Mouse (Mus musculus) activated CD4-positive, CD25-positive, alpha-beta regulatory T cell, adult 4 months (primary cell): ENCODE results near the gene Plch2. TPM values are rescaled to one million over a fixed set of nuclear protein-coding genes. Genes with fewer than 3 reads are reported as not detected.
"Not testable (repeated sequence)": the region's sequence is repeated elsewhere in the genome, so short reads cannot be mapped to it uniquely, and the experiment has no call there.

Experiments
- ATAC-seq: one replicate; pipeline ENCODE4 v1.8.0; 2017
- polyA plus RNA-seq, 2 experiments: library from polyadenylated mRNA; unstranded; fragments of 100-300 nt; shearing (Covaris generic); gene quantifications; one replicate each; pipeline ENCODE4 v1.2.1; 2017

The Plch2 gene
- polyA plus RNA-seq = not detected

DNA sequence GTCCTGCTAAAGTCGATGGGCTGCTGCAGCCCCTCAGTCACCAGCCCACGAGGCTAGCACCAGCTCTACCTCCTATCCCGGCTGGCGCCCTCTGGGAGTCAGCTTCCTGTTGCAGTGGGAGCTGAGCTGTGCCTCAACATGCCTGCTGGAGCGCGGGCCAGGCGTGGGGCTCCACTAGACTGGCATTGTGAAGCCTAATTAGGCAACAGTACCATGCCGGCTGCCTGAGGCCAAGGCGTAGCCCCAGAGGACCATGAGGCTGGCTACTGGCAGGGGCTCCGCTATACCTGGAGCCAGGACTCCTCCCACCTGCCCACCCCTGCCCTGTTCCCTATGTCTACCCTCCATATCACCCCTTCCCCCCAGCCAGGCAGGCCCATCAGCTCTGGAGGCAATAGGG is at the start of gene Plch2:
TSS of gene Plch2 (minus strand) at position 61 of the 400 bp plus-strand sequence.
- ATAC-seq = no peak

DNA sequence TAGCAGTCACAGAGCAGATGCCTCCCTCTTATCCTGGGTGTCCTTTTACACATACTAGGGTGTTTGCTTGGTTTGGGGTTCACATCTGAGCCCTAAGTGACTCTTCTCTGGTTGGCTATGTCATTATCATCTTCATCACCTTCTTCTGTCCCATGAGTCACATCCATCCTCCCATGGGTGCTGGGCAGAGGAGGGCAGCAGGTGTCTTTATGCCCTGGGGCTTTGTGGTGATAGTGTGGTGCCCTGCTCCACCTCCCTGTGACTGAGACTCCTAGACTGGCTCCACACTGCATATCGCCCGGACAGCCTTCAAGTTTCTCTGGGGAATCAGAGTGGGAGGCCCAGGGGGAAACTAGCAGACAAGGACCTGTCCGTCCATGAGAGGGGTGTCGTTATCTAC is 42.0 kb upstream of the Plch2 start:
- ATAC-seq = no peak

DNA sequence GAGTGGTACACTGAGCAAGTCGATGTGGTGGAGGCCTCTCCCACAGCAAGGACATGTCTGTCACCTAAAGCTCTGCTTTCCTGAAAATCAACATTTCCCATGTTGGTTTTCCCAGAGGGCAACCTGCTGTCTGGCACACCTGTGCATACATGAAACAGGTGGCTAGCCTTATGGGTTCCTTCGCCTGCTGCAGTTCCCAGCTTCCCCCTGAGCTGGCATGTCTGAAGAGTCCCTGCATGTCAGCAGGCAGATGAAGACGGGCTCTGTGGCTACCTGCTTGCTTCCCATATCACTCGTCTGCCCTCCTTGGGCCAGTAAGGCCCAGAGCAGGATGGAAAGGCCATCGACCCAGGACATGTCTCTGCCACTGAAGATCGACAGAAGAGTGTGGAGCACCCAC is 40.9 kb upstream of the Plch2 start:
- ATAC-seq = no peak

DNA sequence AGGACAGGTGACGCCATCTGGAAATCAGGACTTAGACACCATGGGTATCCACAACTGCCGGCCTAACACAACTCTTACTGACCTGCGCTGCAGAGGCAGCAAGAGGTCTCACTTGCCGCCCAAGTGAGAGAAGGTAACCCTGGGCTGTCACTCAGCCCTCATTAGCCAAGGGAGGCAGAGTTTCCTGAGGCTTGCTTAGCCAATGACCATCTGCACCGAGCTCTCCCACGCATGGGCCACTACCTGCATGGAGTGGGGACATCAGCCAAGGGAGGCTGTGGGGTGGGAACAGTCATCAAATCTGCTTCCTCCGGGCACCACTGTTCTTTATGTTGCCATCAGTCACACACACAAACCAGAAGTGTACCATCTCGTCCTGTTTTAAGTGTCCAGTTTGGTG is 39.4 kb upstream of the Plch2 start:
- ATAC-seq = no peak

DNA sequence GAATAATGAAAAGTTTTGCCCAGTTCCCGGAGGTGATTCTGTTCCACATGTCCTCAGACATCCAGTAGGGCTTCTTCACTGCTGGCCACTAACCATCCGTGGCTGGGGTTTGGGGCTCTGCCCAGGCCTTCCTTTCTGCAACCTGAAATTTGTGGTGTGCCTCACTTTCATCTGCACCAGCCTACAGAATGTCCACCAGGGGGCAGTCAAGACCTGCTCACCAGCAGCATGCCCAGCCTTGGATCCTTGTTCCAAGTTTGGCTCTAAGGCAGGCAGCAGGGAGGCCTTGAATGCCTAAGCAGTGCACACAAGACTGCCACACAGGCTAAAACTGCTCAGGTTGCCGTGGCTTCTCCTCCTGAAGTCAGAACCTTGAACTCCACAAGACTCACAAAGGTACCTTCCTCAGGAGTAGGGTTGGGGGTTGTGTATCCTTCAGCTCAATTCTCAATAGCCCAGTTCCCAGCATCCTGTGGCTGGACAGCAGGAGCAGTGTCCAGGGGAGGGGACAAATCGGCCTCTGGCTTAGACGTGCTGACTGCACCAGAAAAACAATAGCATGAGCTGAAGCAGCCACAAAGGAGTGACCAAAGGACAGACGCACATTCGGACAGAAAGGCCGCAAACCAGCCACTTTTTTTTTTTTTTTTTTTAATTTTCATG is 38.8 kb upstream of the Plch2 start:
- peak; percentile 68 for ATAC-seq

DNA sequence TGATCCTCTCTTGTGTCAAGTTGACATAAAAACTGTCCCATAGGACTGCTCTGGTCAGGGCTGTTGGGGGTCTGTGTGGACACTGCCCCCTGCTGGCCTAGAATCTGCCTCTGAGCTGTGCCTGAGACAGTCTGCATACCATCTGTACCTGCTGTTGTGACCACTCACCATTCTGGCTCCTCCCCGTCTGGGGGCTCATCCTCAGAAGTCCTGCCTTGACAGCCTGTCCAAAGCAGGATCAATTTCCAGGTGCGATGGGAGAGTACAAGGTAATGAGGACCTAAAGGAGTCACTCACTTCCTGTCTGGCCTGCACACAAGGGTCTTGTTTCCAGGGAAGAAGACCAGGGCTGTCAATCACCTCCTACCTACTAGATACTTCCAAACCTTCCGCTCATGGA is 38.0 kb upstream of the Plch2 start:
- ATAC-seq = no peak

DNA sequence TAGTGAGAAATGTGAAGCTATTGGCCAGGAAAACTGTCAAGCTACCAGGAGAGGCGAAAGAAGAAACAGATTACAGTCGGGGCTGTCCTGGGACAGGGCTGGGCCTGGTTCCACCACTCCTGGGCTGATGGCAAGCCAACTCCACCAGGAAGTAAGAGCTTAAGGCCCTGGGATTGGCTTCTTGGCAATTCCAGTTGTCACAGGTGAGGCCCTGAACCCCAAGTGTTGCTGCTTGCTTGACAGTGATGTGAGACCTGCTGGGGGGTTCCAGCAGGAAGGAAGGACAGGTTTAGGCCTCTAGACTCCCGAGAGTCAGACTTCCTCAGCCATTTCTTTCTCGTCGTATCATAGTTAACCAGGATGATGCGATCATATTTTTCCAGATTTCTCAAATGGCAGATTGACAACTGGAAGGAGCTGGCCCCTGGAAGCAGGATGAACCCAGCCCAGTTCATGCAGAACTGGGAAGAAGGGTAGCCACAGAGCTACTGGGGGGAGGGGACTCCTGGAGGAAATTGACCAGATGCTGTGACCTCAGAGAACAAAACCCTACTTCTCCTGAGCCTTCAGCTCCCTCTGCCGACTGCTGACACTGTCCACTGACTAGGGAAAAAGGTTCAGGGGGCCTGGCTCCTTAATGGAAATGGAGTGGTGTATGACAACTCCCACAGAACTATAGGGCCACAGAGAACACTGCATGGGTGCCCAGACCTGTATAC is 37.0 kb upstream of the Plch2 start:
- ATAC-seq = no peak

DNA sequence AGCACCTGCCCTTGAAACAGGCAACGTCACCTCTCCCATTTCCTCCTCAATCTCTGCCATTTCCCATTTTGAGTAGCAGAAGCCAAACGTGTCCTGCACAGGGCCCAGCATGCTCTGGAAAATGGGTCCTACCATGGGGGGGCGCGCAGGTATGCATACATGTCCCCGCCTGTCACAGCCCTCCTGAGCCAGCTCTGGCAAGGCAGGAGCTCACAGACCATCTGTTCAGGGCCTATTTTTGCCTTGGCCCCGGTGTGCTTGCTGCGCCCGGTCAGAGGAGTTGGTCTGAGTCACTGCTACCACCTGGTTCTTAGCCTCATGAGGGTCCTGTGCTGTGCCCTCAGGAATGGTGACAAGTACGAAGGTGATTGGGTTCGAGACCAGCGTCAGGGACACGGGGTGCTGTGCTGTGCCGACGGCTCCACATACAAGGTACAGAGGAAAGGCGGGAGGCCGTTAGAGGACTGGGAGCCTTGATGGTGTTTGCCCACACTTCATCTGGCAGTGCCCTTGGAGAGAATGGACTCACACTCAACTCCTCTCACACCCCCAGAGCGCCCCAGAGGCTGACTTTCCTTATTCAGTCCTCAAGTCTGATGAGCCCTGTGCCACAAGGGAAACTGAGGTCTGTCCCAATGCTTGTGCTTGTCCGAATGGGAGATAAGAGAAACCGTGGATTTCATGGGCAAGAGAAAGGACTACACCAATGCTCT is 36.3 kb upstream of the Plch2 start:
- ATAC-seq = no peak

DNA sequence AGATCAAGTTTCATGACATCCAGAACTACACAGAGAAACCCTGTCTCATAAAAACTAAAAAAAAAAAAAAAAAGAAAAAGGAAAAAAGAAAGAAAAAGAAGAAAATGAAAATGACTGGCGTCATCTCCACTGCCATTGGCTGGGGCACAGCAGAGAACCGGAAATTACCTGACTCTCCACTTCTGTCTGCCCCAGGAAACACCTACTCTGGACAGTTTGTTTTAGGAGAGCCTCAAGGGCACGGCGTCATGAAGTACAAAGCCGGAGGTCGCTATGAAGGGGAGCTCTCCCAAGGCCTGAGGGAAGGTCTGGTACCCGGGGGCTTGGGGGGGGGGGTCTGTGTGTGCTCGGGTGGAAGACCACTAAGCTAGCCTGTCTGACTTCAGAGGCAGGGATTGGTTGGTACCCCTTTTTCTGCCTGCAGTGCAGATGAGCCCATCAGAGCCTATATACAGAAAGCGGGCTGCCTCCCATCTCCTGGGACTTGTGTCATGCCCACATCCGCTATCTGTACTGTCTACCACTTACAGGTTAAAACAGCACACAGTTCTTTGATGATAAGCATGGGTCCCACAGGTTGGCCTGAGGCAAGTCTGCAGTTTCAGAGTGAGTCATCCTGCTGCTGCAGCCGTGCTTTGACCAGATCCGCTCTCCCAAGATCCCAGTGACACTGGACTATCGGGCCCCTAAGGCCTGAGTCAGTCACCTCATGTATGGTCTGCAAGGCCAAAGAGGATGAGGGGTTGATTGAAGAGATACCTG is 34.3 kb upstream of the Plch2 start:
- ATAC-seq = no peak

DNA sequence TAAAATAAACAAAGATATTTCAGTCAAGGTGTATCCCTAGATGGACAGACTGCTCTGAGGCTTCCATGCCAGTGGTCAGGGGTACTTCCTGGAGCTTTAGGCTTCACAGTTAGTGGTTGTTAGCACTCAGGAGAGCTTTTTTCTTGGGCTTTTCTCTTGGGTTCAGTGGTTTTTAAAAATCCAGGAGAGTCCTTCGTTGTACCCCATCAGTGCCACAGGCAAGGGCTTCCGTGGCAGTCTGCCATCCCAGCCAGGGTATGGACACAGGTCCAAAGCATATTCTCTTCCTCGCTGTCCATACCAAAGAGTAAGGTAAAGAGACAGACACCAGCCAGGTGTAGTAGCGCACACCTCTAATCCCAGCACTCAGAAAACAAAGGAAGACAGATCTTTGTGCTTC is 33.6 kb upstream of the Plch2 start:
- ATAC-seq = no peak

DNA sequence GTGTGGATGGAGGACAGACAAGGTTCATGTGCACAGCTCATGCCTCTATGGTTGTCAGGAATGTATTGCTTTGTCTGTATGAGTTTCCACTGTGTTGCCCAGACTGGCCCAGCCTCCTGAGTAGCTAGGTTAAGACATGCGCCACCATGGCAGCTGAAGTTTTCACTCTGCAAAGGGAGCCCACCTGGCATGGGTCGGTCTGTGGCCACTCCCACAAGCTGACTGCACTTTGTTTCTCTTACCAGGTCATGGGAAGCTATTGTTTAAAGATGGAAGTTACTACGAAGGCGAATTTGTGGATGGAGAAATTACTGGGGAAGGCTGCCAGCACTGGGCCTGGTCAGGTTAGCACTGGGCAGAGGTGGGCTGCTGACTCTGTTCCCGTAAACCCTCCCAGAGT is 32.7 kb upstream of the Plch2 start:
- ATAC-seq = no peak

DNA sequence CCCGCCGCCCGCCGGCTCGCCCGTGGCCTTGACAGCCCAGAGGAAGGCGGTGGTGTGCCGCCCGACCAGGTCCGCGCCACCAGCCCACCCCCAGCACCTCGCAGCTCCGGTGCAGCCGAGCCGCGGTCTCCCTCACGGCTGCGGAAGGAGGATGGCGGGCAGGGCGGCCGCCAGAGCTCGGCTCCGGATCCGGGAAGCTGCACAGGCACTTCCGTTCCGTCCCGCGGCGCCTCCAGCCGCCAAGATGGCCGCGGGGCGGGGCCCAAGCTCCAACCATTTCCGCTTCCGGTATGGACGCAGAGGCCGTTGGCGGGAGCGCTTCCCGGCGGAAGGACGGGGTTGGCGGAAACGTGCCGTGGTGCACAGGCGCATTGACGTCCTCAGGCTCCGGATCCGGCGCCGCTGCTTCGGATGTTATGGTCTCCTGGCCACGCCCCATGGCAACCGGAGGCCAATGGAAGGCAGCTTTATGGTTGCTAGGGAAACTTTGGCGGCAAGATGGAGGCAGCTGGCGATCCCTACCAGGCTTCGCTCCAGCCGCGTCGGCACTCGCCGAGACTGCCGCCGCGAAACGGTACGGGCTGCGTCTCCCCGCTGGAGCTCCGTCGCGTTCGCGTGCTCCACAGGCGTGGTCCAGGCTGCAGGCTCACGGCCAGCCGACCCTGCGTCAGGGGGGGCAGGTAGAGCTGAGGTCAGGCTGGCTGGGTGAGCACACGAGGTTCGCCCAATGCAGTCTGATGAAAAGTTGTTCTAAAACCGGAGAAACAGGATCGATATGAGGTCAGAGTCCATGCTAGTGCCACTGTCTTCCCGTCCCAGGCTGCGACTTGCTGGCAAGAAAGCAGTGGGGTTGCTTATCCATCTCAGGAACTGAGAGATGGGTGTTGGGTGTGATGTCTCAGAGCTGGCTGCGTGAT is 29.8 kb upstream of the Plch2 start, which contains the start of the genes Rer1 and Morn1:
TSS of gene Rer1 (minus strand) at position 275 of the 917 bp plus-strand sequence.
TSS of gene Morn1 (plus strand) at position 470 of the 917 bp plus-strand sequence.
- ATAC-seq = peak; percentile 95

DNA sequence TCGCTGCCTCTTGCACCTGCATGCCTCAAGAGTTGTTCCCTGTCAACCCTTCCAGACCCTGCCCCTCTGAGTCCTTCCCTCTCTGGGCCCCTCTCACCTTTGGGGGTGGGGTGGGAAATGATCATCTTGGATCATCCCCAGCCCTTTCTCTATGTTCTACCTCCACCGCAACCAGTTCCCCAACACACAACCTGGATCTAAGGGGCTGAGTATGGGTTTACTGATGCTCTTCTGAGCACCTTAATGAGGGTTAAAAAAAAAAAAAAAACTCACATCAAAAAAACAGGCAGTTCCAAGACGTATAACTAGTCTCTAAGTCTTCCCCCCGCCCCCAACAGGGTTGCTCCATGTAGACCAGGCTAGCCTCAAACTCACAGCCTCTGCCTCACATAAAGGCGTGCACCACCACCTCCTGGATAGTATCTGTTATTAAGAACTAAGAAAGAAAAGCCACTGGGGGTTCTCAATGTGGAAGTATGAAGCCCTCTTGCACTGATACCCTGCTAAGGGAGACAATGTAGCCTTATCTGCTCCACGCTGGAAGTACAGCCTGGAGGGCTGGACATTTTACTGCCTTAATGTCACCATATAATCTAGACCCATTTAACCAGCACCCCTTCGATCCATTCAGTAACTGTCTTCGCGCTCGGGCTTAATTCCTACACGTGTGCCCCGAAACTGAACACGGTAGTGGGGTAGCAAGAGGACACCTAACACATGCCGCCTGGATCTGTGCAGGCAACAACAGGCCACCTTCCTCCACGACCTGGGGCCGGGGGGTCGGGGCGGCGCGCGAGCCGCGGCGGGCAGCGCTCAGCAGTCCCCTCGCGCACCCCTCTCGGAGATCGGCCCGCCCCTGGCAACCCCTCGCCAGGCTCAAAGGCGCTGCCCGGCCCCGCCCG is 28.9 kb upstream of the Plch2 start:
- ATAC-seq = no peak

DNA sequence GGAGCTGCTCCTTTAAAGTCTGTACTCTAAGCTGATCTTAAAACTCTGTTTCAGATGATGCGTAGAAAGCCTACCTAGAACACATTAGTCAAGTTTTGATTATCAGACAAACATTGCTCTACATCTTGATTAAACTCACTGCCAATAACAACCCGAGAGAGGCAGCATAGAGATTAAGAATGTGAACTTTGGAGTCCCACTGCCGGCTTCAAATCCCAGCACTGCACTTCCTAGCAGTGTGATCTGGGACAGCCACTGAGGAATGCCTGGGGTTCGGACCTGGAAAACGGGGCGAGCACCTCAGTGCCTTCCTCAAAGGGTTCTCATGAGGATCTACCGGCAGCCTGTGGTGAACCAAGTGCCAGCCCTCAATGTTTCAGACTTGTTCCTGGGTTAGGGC is 27.8 kb upstream of the Plch2 start:
- ATAC-seq = no peak

DNA sequence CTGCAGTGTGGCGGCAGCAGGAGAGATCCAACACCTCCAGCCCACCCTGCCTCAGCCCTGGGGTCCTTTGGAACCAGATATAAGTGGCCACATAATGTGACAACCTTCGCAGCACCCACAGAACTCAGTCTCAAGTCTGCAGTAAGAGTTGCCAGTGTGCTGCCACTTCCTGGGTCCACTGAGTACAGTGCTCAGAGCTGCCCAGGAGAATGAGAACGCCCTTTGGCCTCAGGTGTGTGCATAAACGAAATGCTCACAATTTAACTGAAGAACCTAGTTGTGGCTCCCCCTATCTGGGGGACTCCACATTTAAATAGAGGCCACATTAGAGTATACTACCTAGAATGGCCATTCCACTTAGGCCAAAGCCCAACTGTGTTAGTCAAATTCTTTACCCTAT is 27.0 kb upstream of the Plch2 start:
- ATAC-seq = no peak

DNA sequence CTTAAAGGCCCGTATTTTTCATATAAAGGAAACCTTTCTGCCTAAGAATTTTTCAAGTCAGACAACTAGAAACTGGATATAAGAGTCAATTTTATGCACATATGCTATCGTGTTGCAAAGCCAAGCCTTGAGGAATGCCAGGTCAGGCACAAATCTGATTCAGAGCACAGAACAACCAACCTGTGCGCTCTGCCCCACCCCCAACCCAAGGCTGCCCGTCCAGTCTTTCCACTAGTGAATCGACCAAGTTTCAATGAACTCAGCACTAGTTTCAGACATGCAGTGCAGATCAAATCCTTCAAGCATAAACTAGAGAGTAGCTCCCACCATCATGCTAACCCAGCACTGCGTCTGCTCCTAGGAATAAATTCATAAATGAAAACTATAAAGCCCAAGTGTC is 23.1 kb upstream of the Plch2 start:
- ATAC-seq = no peak

DNA sequence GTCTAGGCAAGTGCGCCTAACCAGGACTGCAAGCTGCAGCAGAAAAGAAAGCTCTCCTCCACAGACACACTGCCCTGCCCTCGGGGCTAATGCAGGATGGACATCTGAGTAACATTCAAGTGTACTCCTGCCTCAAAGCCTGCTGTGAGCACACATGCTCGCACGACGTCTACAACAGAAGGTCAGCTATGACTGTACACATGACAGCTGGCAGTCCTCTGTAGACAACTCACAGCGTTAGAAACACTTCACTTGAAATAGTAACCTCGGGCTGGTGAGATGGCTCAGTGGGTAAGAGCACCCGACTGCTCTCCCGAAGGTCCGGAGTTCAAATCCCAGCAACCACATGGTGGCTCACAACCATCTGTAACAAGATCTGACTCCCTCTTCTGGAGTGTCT is 22.2 kb upstream of the Plch2 start:
- ATAC-seq = not testable (repeated sequence)

DNA sequence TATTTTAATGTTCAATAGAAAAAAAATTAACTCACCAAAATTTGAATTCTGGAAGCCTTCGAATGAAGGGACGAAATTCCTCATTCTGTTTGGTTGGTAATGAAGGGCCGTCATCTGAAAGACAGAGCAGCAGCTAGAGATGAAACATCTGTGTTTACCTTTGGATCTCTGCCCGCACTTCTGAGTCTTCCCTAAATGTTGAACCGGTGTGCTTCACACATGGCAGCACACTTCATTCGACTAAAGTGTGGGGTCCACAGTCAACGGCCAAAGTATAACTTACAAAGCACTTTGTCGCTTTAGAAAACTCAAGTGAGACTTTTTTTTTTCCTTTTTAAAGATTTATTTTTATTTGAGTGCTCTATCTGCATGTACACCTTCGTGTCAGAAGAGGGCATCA is 20.1 kb upstream of the Plch2 start:
- no peak for ATAC-seq

DNA sequence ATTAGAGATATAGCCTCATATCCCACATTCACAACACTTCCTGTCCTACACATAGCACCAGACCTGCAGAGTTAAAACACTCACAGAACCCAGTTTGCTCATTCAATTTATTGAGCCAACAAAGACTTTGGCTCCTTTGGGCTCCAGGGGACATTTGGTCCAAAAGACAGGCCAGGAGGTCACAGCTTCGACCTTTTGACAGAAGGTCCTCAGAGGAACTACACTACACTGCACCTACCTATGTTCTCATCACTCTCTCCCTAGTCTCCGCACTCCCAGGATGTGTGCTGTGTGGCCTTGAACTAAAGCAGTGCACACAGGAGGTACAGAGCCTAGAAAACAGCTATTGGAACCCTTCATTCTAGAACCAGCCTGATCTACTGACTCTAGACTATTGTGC is 19.2 kb upstream of the Plch2 start:
- no peak for ATAC-seq

DNA sequence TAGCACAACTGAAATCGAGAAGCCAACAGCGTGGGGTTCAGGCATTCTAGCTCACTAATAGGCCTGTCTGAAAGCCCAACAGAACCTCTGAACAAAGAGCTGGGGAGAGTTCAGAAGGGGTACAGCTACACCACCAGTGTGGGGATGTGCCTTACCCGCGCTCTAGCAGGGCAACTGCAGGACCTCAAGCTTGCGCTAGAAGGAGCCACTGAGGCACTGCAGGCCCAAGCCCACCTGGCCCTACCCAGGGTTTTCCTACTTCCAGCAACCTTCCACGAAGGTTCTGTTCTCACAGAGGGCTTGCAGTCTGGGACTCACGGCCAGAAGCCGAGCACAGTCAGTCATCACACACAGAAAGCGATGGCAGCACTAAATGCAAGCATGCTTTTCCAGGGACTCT is 18.6 kb upstream of the Plch2 start:
- no peak for ATAC-seq

DNA sequence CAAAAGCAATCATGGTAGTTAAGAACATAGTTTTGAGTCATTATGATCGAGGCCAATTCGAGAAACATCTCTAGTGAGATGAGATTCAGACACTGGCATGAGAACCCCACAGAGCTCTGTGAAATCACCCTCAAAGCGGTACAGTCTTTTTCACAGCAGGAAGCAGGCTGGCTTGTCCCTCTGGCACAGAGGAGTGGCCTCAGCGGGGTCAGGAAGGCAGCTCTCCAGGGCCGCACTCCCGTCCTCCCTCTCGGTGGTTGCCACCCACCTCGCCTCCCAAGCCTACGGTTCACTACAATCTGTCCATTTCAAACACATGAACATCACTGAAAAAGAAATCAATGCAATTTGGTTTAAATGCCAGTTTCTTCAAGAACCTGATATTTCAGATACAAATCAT is 17.8 kb upstream of the Plch2 start:
- ATAC-seq = no peak
